Mouse (Mus musculus) urinary bladder, adult 2 months (tissue): ENCODE results near the gene Btbd35f25. TPM values are rescaled to one million over a fixed set of nuclear protein-coding genes. Genes with fewer than 3 reads are reported as not detected.
"Not testable (repeated sequence)": the region's sequence is repeated elsewhere in the genome, so short reads cannot be mapped to it uniquely, and the experiment has no call there.

Experiments used
- DNase-seq: peaks from one replicate; pipeline ENCODE4 v3.0.0; 2022; ENCODE audit warnings: low spot score
- polyA plus RNA-seq: library from polyadenylated mRNA; depleted of rRNA; stranded (reverse); fragments of >200 nt; gene quantifications from 2 replicates; pipeline ENCODE4 v1.2.3, GENCODE M21; 2012; rRNA removed

Btbd35f25 gene
- polyA plus RNA-seq = not detected in 2 replicates

DNA sequence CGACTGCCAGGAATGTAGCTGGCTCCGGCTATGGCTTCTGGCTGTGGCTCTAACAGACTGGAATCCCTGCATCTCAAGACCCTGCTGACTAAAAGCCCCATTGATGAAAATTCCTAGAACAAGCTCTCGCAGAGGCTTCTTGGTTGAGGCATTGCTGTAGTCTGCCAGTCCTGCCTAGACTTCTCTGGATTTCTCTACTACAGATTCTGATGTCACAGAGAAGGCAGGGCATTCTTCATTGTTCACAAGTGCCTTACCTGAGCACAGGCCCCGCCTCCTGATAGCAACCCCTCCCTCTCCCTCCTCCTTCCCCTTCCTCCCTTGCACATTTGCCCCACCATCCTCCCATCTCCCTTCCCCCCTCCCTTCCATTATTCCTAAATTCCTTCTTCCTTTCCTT is at the start of gene Btbd35f25:
TSS of gene Btbd35f25 (minus strand) at position 101 of the 400 bp plus-strand sequence.
- DNase-seq = not testable (repeated sequence)

DNA sequence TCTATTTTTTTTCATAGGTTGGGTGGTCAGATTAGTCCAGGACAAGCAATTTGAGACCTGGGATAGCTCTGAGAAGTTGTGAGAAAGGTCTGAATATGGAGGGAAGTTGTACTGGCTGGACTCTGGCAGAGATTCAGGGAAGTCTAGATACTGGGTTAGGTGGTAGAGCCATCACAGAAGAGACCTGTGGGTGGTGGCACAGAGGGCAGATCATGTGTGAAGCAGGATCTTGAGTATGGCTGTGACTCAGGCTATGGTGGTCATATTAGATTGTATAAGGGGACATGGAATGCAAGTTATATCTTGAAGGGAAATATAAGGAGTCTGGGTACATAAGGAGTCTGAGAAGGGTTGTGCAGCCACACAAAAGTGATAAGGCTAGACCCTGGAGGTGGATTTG is 49.3 kb upstream of the Btbd35f25 start:
- no peak for DNase-seq

DNA sequence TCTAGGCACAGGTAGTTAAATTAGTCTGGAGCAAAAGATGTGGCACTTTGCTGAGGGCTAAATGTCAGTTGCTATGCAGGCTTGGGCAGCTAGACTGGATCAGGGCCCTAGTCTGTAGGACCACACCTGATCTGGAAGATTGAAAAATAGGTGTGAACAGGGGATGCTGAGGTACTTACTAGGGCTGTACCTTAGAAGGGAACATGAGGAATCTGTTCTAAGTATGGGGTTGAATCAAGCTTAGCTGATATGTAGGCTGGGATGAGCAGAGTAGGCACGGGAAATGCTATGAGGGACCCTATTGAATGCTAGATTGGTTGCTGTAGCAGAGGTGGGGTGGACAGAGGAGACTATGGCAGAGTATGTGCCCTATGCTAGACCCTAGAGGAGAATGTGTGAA is 47.0 kb upstream of the Btbd35f25 start:
- no peak for DNase-seq

DNA sequence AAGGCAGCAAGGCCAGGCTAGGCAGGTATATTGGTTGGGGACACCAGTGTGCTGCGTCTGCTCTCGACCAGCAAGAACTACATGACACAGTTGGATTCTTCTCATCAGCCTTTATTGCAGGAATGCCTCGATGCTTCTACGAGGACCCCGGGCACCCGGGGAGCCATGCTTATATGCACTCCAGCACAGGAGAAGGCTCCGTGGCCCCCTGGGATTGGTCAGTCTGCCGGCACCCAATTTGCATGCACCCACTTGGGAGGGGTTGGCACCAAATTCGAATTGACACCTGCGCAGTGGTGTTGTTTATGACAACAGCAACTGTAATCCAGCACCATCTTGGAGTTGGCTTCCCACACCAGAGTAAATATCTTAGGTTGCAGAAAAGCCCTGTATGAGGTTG is 28.1 kb upstream of the Btbd35f25 start:
- peak; percentile 19 for DNase-seq

DNA sequence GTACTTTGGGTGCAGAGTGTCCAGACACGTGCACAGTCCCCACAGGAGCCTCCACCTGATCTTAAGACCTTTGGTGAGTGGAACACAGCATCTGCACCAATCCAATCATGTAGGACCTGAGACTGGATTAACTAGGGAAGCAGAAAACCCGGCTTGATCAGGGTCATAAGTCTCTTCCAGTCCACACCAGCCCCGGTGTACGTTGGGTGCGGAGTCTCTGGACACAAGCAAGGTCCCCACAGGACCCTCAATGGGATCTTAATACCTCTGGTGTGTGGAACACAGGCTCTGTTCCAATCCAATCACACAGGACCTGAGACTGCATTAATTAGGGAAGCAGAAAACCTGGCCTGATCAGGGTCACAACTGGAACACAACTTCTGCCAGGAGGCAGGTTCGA is 20.0 kb upstream of the Btbd35f25 start:
- no peak for DNase-seq

Other genes with a start within 250 kb of the Btbd35f25 start
- gene Gm21883, start 142.9 kb downstream of the Btbd35f25 start, polyA plus RNA-seq = not detected in 2 replicates
- gene Spin2e, start 98.2 kb downstream of the Btbd35f25 start, polyA plus RNA-seq = not detected in 2 replicates
- gene Gm21637, start 244.9 kb upstream of the Btbd35f25 start, polyA plus RNA-seq = not detected in 2 replicates